Mouse (Mus musculus): ENCODE results near the gene Ube2d3. TPM values are rescaled to one million over a fixed set of nuclear protein-coding genes. Genes with fewer than 3 reads are reported as not detected.

Ube2d3 gene
- total and polyA plus RNA-seq, 2 experiments = 210 to 243 TPM

DNA sequence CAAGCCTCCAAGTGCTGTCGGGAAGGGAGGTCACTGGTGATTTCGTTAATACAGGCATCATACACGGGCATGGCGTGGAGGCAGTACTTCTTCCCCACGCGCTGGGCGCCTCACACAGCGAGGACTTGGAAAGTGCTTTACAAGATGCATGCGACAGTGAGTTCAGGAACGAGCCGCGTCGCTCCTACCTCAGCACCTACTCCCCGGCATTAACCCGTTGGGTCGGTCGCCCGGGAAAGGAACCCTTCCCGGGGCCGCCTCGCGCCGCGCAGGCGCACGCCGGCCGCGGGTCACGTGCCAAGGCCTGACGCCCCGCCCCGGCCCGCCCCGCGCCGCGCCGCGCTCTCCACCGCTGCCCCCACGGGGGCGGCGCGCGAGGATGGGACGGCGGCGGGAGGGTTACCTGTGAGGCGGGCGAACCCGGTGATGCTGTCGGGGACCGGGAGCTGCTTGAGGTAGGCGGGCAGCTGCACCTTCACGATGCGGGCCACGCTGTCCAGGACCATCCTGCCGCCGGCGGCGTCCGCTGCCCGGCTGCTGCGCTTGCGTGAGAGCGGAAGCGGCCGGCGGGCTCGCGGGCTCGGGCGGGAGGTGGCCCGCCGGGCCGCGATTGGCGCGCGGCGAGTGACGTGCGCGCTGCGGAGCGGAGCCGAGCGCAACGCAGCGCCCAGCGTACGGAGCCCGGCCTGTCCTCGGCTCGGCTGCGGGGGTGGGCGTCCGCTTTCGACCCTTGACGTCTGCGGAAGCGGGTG, 14.9 kb upstream of the Ube2d3 start:
- WGBS = 2% methylated on average over 100 of the region's 103 CpGs
- H3K27me3 ChIP-seq (ENCODE audit: control insufficient read depth, insufficient read depth, low read length) = no peaks in the 10 kb centered on the region
- peak overlapping the region; percentile 96 for H3K9ac ChIP-seq (ENCODE audit: low read depth, low read length)

DNA sequence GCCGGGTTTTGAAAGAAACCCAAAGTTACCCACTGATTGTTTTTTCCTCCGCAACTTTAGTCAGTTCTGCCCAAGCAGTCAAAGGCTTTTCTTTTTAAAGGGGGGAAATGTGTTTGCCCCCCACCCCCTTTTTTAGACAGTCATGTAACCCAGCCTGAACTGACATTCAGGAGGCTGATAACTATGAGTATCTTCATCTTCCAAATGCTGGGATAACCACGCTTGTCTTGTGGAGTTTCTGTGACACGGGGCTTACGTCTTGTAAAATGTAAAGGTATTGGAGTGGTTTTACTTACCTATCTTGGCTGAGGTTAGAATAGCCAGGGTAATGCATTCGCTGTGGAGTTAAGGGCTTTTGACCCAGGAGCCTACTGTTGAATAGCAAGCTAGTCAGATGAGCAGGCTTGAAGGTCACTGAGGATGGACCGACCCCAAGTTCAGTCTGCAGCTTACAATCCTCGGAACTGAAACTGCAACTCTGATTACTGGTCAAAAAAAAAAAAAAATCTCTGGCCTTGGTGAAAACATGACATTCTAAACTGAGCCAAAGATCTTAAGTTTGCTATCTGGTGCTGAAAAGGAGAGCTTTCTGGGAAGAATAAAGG, 14.2 kb upstream of the Ube2d3 start, which contains the start of gene Cisd2:
TSS of gene Cisd2 (minus strand) at position 318 of the 605 bp plus-strand sequence.
- no peaks in the 10 kb centered on the region for H3K27me3 ChIP-seq (ENCODE audit: control insufficient read depth, insufficient read depth, low read length)
- peaks cover 4% of the 10 kb centered on the region; the same call in 1 of the 2 replicates for H3K4me1 ChIP-seq (ENCODE audit: control insufficient read depth, insufficient read depth, low read length)
- H3K4me3 ChIP-seq (ENCODE audit: insufficient read depth, low read depth, low read length) = peak within 1 kb of the TSS; percentile 72
- peaks cover 2% of the 10 kb centered on the region; the same call in 1 of the 2 replicates for H3K36me3 ChIP-seq (ENCODE audit: control insufficient read depth, insufficient read depth, low read length)
- no peak for TF ChIP-seq CTCF (IDR thresholded peaks at IDR 0.05; ENCODE audit: low read depth, low read length)
- TF ChIP-seq POLR2A (IDR thresholded peaks at IDR 0.05; ENCODE audit: extremely low read depth, insufficient read depth, low read length) = no peak
- peaks cover 7% of the 10 kb centered on the region; the same call in 1 of the 2 replicates for H3K79me2 ChIP-seq (ENCODE audit: control insufficient read depth, insufficient read depth, low read length)
- WGBS = under 1% methylated on average over 8 of the region's 8 CpGs
- peak within 1 kb of the TSS; percentile 93 for H3K27ac ChIP-seq (replicated peaks; ENCODE audit: insufficient read depth, low read depth, low read length)
- peak; percentile 82 for DNase-seq (ENCODE audit: extremely low read depth, low read depth, low spot score)
- peak within 1 kb of the TSS; percentile 96 for H3K9ac ChIP-seq (ENCODE audit: low read depth, low read length)

More for the DNA sequence above, 14.9 kb upstream of the Ube2d3 start:
- peaks cover 4% of the 10 kb centered on the region; the same call in 1 of the 2 replicates for H3K4me1 ChIP-seq (ENCODE audit: control insufficient read depth, insufficient read depth, low read length)
- peak overlapping the region; percentile 72 for H3K4me3 ChIP-seq (ENCODE audit: insufficient read depth, low read depth, low read length)
- no peaks in the 10 kb centered on the region for H3K36me3 ChIP-seq (ENCODE audit: control insufficient read depth, insufficient read depth, low read length)
- peak overlapping the region; percentile 93 for H3K27ac ChIP-seq (replicated peaks; ENCODE audit: insufficient read depth, low read depth, low read length)
- TF ChIP-seq POLR2A (IDR thresholded peaks at IDR 0.05; ENCODE audit: extremely low read depth, insufficient read depth, low read length) (peak; percentile 80), CTCF (IDR thresholded peaks at IDR 0.05; ENCODE audit: low read depth, low read length) (no peak)
- H3K79me2 ChIP-seq (ENCODE audit: control insufficient read depth, insufficient read depth, low read length) = peaks cover 5% of the 10 kb centered on the region; the same call in 1 of the 2 replicates
- DNase-seq (ENCODE audit: extremely low read depth, low read depth, low spot score) = peak; percentile 71

DNA sequence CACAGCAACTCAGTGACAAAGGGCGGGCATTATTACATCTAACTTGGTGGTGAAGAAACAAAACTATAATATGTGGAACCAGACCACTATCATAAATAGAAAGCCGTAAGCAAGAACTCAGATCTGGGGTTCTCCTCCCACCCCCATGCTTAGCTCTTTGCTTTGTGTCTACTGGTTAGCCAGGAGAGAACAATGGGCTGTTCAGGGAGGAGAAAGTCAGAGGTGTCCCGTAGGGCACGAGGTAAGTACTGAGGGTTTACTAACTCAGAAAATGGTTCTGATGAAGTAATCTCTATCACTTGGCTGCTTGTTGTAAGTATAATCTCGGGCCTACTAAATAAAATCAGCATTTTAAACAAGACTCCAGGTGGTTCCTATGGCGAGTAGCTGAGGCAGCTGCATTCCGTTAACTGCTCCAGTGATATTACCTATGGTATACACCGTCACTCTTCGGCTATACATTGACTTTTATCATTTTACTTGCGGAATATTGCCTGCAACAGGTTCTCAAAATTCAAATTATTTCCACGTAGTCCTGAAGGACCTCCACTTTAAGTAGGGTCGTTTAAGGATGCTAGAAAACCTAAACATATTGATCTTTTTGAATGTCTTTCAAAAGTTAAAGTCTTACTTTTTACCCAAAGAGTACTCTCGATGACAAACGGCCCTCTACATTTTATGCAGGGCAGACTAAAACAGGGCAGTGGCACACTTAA, 890 bp upstream of the Ube2d3 start:
- Histone ChIP-seq H3K4me3 (ENCODE audit: insufficient read depth, low read depth, low read length) (no peak overlapping the region), H3K27ac (replicated peaks; ENCODE audit: insufficient read depth, low read depth, low read length) (no peak overlapping the region; the same call in 1 of the 2 replicates), H3K79me2 (ENCODE audit: control insufficient read depth, insufficient read depth, low read length) (peaks cover 6% of the 10 kb centered on the region; the same call in 1 of the 2 replicates), H3K27me3 (ENCODE audit: control insufficient read depth, insufficient read depth, low read length) (no peaks in the 10 kb centered on the region), H3K4me1 (ENCODE audit: control insufficient read depth, insufficient read depth, low read length) (no peaks in the 10 kb centered on the region), H3K36me3 (ENCODE audit: control insufficient read depth, insufficient read depth, low read length) (no peaks in the 10 kb centered on the region; the same call in 1 of the 2 replicates), H3K9ac (ENCODE audit: low read depth, low read length) (no peak overlapping the region)
- DNase-seq (ENCODE audit: extremely low read depth, low read depth, low spot score) = no peak
- TF ChIP-seq CTCF (IDR thresholded peaks at IDR 0.05; ENCODE audit: low read depth, low read length) (no peak), POLR2A (IDR thresholded peaks at IDR 0.05; ENCODE audit: extremely low read depth, insufficient read depth, low read length) (no peak)
- 65% methylated on average over 14 of the region's 14 CpGs for WGBS

DNA sequence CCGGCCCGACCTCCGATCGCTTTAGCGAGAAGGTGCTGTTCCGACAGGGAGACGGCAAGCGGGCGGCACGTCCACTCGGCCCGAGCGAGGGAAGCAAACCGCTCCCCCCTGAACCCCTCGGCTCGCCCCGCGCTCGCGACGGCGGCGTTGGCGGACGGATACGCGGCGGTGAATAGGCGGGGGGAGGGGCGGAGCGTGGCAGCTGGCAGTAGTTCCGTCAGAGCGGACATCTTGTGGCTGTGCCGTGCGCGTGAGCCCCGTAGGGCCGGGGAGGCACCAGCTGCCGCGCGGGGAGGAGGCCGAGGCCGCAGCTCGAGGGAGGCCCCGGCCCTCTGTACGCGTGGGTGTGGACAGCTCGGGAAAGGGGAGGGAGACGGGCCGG, 573 bp downstream of the Ube2d3 start:
- peak overlapping the region; percentile 94 for H3K4me3 ChIP-seq (ENCODE audit: insufficient read depth, low read depth, low read length)

GRCm38 (mm10) chr3:135438913-135439531, 1.1 kb downstream of the Ube2d3 start:
- no peak for TF ChIP-seq CTCF (IDR thresholded peaks at IDR 0.05; ENCODE audit: low read depth, low read length)
- peak; percentile 71 for TF ChIP-seq POLR2A (IDR thresholded peaks at IDR 0.05; ENCODE audit: extremely low read depth, insufficient read depth, low read length)
- Histone ChIP-seq H3K9ac (ENCODE audit: low read depth, low read length) (peak overlapping the region; percentile 98), H3K4me1 (ENCODE audit: control insufficient read depth, insufficient read depth, low read length) (peaks cover 6% of the 10 kb centered on the region), H3K27ac (replicated peaks; ENCODE audit: insufficient read depth, low read depth, low read length) (peak overlapping the region; percentile 99), H3K27me3 (ENCODE audit: control insufficient read depth, insufficient read depth, low read length) (no peaks in the 10 kb centered on the region), H3K79me2 (ENCODE audit: control insufficient read depth, insufficient read depth, low read length) (peaks cover 8% of the 10 kb centered on the region; the same call in 1 of the 2 replicates), H3K4me3 (ENCODE audit: insufficient read depth, low read depth, low read length) (peak overlapping the region; percentile 94), H3K36me3 (ENCODE audit: control insufficient read depth, insufficient read depth, low read length) (peaks cover 9% of the 10 kb centered on the region)
- 3% methylated on average over 57 of the region's 76 CpGs for WGBS
- peak; percentile 83 for DNase-seq (ENCODE audit: extremely low read depth, low read depth, low spot score)

More for the DNA sequence above, 573 bp downstream of the Ube2d3 start:
- Histone ChIP-seq H3K79me2 (ENCODE audit: control insufficient read depth, insufficient read depth, low read length) (peaks cover 8% of the 10 kb centered on the region; the same call in 1 of the 2 replicates), H3K27me3 (ENCODE audit: control insufficient read depth, insufficient read depth, low read length) (no peaks in the 10 kb centered on the region), H3K9ac (ENCODE audit: low read depth, low read length) (peak overlapping the region; percentile 98), H3K27ac (replicated peaks; ENCODE audit: insufficient read depth, low read depth, low read length) (peak overlapping the region; percentile 99), H3K4me1 (ENCODE audit: control insufficient read depth, insufficient read depth, low read length) (peaks cover 4% of the 10 kb centered on the region), H3K36me3 (ENCODE audit: control insufficient read depth, insufficient read depth, low read length) (peaks cover 6% of the 10 kb centered on the region)
- under 1% methylated on average over 46 of the region's 50 CpGs for WGBS
- TF ChIP-seq POLR2A (IDR thresholded peaks at IDR 0.05; ENCODE audit: extremely low read depth, insufficient read depth, low read length) = peak; percentile 81
- TF ChIP-seq CTCF (IDR thresholded peaks at IDR 0.05; ENCODE audit: low read depth, low read length) = no peak
- DNase-seq (ENCODE audit: extremely low read depth, low read depth, low spot score) = no peak
